Mouse (Mus musculus) kidney, embryonic 16.5 days (tissue): ENCODE measurements around the gene Rplp0. TPM values are rescaled to one million over a fixed set of nuclear protein-coding genes. Genes with fewer than 3 reads are reported as not detected.
"Not testable (repeated sequence)": the region's sequence is repeated elsewhere in the genome, so short reads cannot be mapped to it uniquely, and the experiment has no call there.

Experiments used
- ATAC-seq: fragments of 200-750 bp; cut with Nextera tagmentation; 2 replicates; pipeline ENCODE4 v1.8.0; 2017; ENCODE audit warnings: moderate TSS enrichment; ENCODE audit not compliant: low FRiP score, low TSS enrichment
- H3K27ac ChIP-seq: fragments of 300-500 bp; sonication (generic); 2 replicates; pipeline ENCODE4 v1.5.1; 2014; ENCODE audit warnings: low read length
- H3K27me3 ChIP-seq: fragments of 300-500 bp; sonication (generic); 2 replicates; pipeline ENCODE4 v1.6.1; 2014; ENCODE audit warnings: low read length, control low read depth, mixed read lengths; ENCODE audit not compliant: insufficient read depth
- H3K36me3 ChIP-seq: fragments of 300-500 bp; sonication (generic); 2 replicates; pipeline ENCODE4 v1.6.1; 2014; ENCODE audit warnings: low read length, control low read depth, mixed read lengths; ENCODE audit not compliant: insufficient read depth
- H3K4me1 ChIP-seq: fragments of 300-500 bp; sonication (generic); 2 replicates; pipeline ENCODE4 v1.6.1; 2014; ENCODE audit warnings: low read length, control low read depth, mixed read lengths; ENCODE audit not compliant: insufficient read depth
- H3K4me2 ChIP-seq: fragments of 300-500 bp; sonication (generic); replicated peaks from 2 replicates; pipeline ENCODE4 v1.6.1; 2014; ENCODE audit warnings: low read depth, low read length
- H3K4me3 ChIP-seq: fragments of 300-500 bp; sonication (generic); 2 replicates; pipeline ENCODE4 v1.5.1; 2014; ENCODE audit warnings: mild to moderate bottlenecking, low read length
- H3K9ac ChIP-seq: fragments of 300-500 bp; sonication (generic); replicated peaks from 2 replicates; pipeline ENCODE4 v1.6.1; 2014; ENCODE audit warnings: low read length
- H3K9me3 ChIP-seq: fragments of 300-500 bp; sonication (generic); 2 replicates; pipeline ENCODE4 v1.6.1; 2016; ENCODE audit warnings: low read length, control low read depth
- WGBS: fragments of 180-500 bp; shearing (Covaris S2); extraction: QIAGEN DNeasy Blood & Tissue Kit; methylation state at CpG from one replicate; pipeline ENCODE4 v1.1.7; 2014; 5-methylcytosine and 5-hydroxymethylcytosine counted together
- polyA plus RNA-seq: library from polyadenylated mRNA; unstranded; fragments of >200 nt; fragmentation: Nextera tagmentation; extraction: Ambion mirVana; gene quantifications from 2 replicates; pipeline ENCODE4 v1.2.1, GENCODE M21; 2015

The Rplp0 gene
- polyA plus RNA-seq, 1 experiment from 2014 or later: 1,527 TPM

DNA sequence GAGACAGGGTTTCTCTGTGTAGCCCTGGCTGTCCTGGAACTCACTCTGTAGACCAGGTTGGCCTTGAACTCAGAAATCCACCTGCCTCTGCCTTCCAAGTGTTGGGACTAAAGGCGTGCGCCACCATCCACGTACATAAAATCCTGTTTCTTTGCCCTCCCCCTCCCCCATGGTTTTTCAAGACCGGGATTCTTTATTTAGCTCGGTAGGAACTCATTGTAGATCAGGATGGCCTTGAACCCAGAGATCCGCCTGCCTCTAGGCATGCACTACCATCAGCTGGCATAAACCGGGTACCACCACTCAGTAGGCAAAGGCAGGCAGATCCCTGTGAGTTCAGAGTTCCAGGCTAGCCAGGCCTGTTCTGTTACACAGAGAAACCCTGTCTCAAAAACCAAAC lies 42.4 kb upstream of the Rplp0 start:
- H3K9me3 ChIP-seq: no peaks in the 10 kb centered on the region
- H3K36me3 ChIP-seq: no peaks in the 10 kb centered on the region; the same call in 1 of the 2 replicates
- no peak overlapping the region for H3K9ac ChIP-seq
- H3K27me3 ChIP-seq: no peaks in the 10 kb centered on the region
- no peak overlapping the region for H3K4me3 ChIP-seq
- 85% methylated on average over 7 of the region's 7 CpGs for WGBS
- peak overlapping the region; percentile 86 for H3K27ac ChIP-seq
- H3K4me1 ChIP-seq: peaks cover 56% of the 10 kb centered on the region
- no peak overlapping the region for H3K4me2 ChIP-seq
- no peak for ATAC-seq

DNA sequence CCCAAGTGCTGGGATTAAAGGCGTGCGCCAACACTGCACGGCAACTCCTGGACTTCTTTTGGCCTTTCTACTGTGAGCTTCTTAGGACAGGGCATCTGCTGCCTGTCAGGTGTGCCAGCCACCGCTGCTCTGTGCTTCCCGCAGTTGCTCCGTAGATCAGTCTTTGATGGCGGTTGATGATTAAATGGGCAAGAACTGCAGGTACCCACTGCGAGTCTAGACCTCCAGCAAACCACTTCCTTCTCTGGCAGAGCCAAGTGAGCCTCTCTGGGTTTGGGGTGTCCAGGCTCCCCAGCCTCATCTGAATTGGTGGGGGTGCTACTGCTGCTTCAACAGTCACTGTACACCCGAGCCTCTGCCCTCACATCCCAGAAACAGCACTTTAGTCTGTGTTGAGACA lies 41.8 kb upstream of the Rplp0 start:
- ATAC-seq: no peak
- Histone ChIP-seq H3K36me3 (no peaks in the 10 kb centered on the region; the same call in 1 of the 2 replicates), H3K27ac (peak overlapping the region; percentile 9; the same call in 1 of the 2 replicates), H3K9ac (no peak overlapping the region), H3K4me2 (no peak overlapping the region), H3K4me3 (no peak overlapping the region), H3K9me3 (no peaks in the 10 kb centered on the region), H3K27me3 (no peaks in the 10 kb centered on the region), H3K4me1 (peaks cover 62% of the 10 kb centered on the region)
- WGBS: 83% methylated on average over 9 of the region's 9 CpGs

DNA sequence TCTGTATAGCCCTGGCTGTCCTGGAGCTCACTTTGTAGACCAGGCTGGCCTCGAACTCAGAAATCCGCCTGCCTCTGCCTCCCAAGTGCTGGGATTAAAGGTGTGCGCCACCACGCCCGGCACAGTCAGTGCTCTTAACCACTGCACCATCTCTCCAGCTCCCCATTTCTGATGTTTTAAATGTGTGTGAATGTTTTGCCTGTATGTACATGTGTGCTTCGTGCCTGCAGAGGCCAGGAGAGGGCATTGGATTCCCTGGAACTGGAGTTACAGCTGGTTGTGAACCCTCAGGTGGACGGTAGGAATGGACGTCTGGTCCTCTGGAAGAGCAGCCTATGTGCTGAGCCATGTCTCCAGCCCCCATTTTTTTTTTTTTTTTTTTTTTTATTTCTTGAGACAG lies 41.1 kb upstream of the Rplp0 start:
- H3K9ac ChIP-seq, H3K36me3 ChIP-seq, H3K27ac ChIP-seq, ATAC-seq, H3K4me3 ChIP-seq, H3K4me2 ChIP-seq, H3K27me3 ChIP-seq, H3K9me3 ChIP-seq: not testable (repeated sequence)
- 97% methylated on average over 6 of the region's 8 CpGs for WGBS
- peaks cover 69% of the 10 kb centered on the region for H3K4me1 ChIP-seq

DNA sequence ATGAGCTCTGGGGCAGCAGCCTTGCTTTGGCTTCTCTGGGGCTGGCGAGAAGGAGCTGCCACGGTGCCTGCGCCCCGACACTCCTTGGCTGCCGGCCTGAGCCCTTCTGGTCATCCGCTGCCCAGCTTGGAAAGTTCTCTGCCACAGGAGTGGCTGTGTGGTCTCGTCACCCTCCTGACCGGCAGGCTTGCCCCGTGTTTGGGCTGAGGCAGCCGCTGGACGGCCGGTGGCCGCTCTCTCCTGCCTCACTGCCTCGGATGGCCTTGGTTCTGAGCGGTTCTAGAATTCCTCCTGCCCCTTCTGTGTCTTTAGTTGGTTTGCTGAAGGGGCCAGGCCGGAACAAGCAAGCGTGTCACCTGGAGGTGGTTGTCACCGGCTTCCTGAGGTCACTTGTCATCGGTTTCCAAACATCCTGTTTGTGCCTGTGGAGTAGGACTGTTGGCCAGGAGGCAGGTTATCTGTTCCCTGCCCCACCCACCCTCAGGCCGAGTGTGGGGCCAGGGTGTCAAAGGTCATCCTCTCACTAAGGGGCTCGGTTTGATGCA lies 38.9 kb upstream of the Rplp0 start:
- H3K36me3 ChIP-seq: no peaks in the 10 kb centered on the region; the same call in 1 of the 2 replicates
- 55% methylated on average over 21 of the region's 21 CpGs for WGBS
- H3K9ac ChIP-seq: peak overlapping the region; percentile 48
- ATAC-seq: no peak
- no peaks in the 10 kb centered on the region for H3K27me3 ChIP-seq
- H3K27ac ChIP-seq: peak overlapping the region; percentile 74
- H3K4me2 ChIP-seq: peak overlapping the region; percentile 28
- H3K4me3 ChIP-seq: no peak overlapping the region
- peaks cover 74% of the 10 kb centered on the region for H3K4me1 ChIP-seq
- no peaks in the 10 kb centered on the region for H3K9me3 ChIP-seq

DNA sequence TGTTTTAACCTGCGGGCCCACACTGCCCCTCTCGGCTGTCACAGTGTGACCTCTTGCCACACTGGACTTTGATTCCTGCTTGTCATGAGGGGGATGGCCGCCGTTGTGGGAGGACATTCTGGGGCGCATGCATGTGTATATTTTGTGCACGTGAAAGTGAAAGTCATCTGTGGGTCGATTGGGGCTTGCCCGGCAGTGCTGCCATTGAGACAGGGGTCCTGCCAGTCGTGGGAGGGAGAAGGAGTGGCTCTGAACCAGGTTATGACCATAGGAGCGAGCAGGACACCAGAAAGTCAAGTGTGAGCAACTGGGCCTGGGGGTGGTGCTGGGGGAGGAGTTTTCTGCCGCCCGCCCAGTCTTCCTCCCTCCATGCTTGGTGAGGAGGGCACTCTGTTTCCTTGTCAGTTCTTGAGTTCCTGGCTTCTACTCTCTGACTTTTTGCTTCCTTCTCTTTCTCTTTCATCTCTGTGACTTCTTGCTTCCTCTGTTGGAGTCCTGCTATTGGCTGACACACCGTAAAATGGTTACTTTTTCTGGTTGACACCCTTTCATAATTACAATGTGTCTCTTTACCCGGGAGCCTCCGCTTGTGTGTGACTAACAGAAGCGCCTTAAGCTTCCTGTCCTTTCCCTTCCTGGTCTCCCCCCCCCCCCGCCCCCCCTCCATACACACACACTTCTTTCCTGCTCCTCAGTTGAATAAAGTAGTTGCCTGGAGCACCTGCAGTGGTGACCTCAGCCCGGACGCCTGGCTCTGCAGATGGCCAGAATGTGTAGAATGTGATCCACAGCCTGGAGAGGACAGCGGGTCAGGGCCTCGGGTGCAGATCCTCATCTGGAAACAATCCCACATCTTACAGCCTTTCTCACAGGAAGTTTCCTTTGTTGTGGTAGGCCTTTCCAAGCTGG lies 37.5 kb upstream of the Rplp0 start:
- H3K36me3 ChIP-seq: no peaks in the 10 kb centered on the region
- 41% methylated on average over 20 of the region's 21 CpGs for WGBS
- peak overlapping the region; percentile 66 for H3K27ac ChIP-seq
- peak overlapping the region; percentile 23; the same call in 1 of the 2 replicates for H3K4me2 ChIP-seq
- H3K9ac ChIP-seq: no peak overlapping the region
- H3K4me1 ChIP-seq: peaks cover 73% of the 10 kb centered on the region
- H3K4me3 ChIP-seq: no peak overlapping the region
- no peaks in the 10 kb centered on the region for H3K27me3 ChIP-seq
- no peaks in the 10 kb centered on the region for H3K9me3 ChIP-seq
- ATAC-seq: peak; percentile 64

DNA sequence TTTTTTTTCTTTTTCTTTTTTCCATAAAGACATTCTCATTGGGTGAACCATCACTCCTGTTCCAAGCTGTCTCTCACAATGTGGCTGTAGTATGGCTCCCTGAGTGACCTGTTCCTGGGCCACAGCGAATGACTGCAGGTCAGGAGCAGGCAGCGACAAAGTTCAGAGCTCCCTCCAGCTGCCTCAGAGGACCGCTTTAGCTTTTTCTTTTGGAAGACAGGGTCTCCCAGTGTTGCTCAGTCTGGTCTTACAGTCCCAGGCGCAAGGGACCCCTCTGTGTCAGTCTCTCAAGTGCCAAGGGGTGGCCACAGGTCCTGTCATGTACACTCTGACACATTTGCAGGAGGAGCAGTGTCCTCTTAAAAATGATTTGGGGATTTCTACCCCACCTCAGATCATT lies 36.7 kb upstream of the Rplp0 start:
- Histone ChIP-seq H3K9me3 (no peaks in the 10 kb centered on the region), H3K27ac (peak overlapping the region; percentile 66), H3K4me1 (peaks cover 72% of the 10 kb centered on the region), H3K4me2 (no peak overlapping the region), H3K4me3 (no peak overlapping the region), H3K27me3 (no peaks in the 10 kb centered on the region), H3K9ac (no peak overlapping the region), H3K36me3 (no peaks in the 10 kb centered on the region)
- WGBS: 80% methylated on average over 4 of the region's 4 CpGs
- ATAC-seq: no peak

DNA sequence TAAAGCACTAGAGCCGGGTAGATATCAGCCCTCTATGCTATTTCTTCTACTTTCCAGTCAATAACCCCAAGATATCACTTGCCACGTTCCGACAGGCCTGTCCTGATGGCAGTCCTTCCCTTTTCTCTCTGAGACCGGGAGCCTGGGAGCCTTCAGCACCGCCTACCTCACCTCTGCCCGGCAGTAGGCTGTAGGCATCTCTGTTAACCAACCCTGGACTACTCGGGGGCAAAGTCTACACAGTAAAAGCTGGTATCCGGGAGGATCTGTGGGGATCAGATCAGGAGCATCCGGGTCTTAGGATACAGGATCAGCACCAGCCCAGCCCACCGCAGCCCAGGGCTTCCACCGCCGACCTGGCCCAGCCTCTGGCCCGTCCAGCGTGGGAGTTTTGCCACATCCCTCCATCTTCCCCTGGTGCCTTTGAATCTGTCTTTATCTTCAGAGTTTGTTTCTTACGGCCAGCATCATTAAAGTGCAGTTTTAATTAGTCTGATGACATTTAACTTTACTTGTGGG lies 36.2 kb upstream of the Rplp0 start:
- Histone ChIP-seq H3K9ac (0 out of 2 replicates have a peak overlapping the region, but pooled peaks have one; percentile 33), H3K4me2 (no peak overlapping the region), H3K27ac (peak overlapping the region; percentile 66), H3K9me3 (no peaks in the 10 kb centered on the region), H3K36me3 (no peaks in the 10 kb centered on the region), H3K4me3 (no peak overlapping the region), H3K4me1 (peaks cover 71% of the 10 kb centered on the region), H3K27me3 (no peaks in the 10 kb centered on the region)
- no peak for ATAC-seq
- WGBS: 59% methylated on average over 15 of the region's 15 CpGs

DNA sequence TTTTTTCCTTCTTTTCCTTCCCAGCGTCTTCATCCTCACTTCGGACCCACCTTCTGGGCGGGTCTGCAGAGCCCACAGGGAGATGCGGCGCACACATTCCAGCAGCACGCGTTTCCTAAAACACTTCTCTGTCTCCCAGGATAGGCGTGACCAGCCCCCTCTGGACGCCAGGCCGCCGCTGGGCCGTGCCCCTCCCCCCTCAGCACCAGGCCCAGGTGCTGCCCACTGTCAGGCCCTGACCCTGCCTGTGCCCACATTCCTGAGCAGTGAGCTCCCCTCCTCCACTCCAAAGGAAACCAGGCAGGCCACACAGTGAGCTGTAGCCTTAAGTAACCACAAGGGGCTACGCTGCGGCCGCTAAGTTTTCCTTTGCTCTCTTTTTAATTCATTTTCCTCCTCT lies 35.3 kb upstream of the Rplp0 start:
- peak overlapping the region; percentile 79 for H3K27ac ChIP-seq
- peak overlapping the region; percentile 27 for H3K4me2 ChIP-seq
- peaks cover 75% of the 10 kb centered on the region for H3K4me1 ChIP-seq
- ATAC-seq: peak; percentile 69; the same call in 1 of the 2 replicates
- no peaks in the 10 kb centered on the region for H3K9me3 ChIP-seq
- WGBS: 7% methylated on average over 15 of the region's 15 CpGs
- no peak overlapping the region for H3K4me3 ChIP-seq
- no peaks in the 10 kb centered on the region for H3K27me3 ChIP-seq
- peak overlapping the region; percentile 42 for H3K9ac ChIP-seq
- H3K36me3 ChIP-seq: no peaks in the 10 kb centered on the region

DNA sequence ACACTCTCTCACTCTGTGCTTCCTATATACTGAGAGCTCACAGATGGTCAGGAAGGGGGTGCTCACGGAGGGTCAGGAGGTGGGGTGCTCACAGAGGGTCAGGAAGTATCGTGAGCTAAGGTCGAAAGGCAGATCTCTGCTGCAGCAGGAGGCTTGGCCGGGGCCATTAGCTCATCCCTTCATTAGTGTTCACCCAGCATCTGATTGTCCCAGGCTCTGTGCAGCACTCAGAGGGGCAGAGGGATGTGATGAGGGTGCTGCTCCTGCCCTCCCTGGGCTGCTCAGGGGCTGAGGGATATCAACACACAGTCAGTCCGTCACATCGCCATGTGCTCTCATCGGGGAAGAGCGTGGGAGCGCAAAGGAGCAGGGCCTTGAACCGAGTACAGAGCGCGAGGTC lies 34.8 kb upstream of the Rplp0 start:
- ATAC-seq: peak; percentile 16; the same call in 1 of the 2 replicates
- WGBS: 39% methylated on average over 12 of the region's 12 CpGs
- H3K27ac ChIP-seq: peak overlapping the region; percentile 79
- no peaks in the 10 kb centered on the region for H3K36me3 ChIP-seq
- peak overlapping the region; percentile 42 for H3K9ac ChIP-seq
- H3K4me2 ChIP-seq: peak overlapping the region; percentile 27
- peaks cover 76% of the 10 kb centered on the region for H3K4me1 ChIP-seq
- H3K4me3 ChIP-seq: no peak overlapping the region
- H3K27me3 ChIP-seq: no peaks in the 10 kb centered on the region
- no peaks in the 10 kb centered on the region for H3K9me3 ChIP-seq
